Mouse (Mus musculus): Measurements from ENCODE around the gene Jph2.
"Not testable (repeated sequence)": the region's sequence is repeated elsewhere in the genome, so short reads cannot be mapped to it uniquely, and the experiment has no call there.

Gene Jph2

GRCm38 (mm10) chr2:163411344-163411743 lies 13.6 kb upstream of the Jph2 start:
- not testable (repeated sequence) for DNase-seq (ENCODE audit: low spot score in 2 of 2)

- no peak for DNase-seq (ENCODE audit: low spot score in 2 of 2)
These were observed 12.4 kb upstream of the Jph2 start for GRCm38 (mm10) chr2:163410211-163410610.

GRCm38 (mm10) chr2:163404037-163404815 lies 6.4 kb upstream of the Jph2 start:
- DNase-seq (ENCODE audit: low spot score in 2 of 2): no peak

GRCm38 (mm10) chr2:163401221-163401620 lies 3.4 kb upstream of the Jph2 start:
- DNase-seq (ENCODE audit: low spot score in 2 of 2): peak; percentile 57 to 75

- no peak for DNase-seq (ENCODE audit: low spot score in 2 of 2)
These were observed 1.4 kb upstream of the Jph2 start for GRCm38 (mm10) chr2:163399222-163399621.

GRCm38 (mm10) chr2:163398770-163399169 lies 977 bp upstream of the Jph2 start:
- no peak for DNase-seq (ENCODE audit: low spot score in 2 of 2)

- no peak for DNase-seq (ENCODE audit: low spot score in 2 of 2)
These were observed 722 bp downstream of the Jph2 start for GRCm38 (mm10) chr2:163397071-163397470.

GRCm38 (mm10) chr2:163394977-163395376 lies 2.8 kb downstream of the Jph2 start:
- DNase-seq (ENCODE audit: low spot score in 2 of 2): no peak

GRCm38 (mm10) chr2:163393976-163394375 lies 3.8 kb downstream of the Jph2 start:
- no peak for DNase-seq (ENCODE audit: low spot score in 2 of 2)

GRCm38 (mm10) chr2:163393241-163393640 lies 4.6 kb downstream of the Jph2 start:
- no peak for DNase-seq (ENCODE audit: low spot score in 2 of 2)

GRCm38 (mm10) chr2:163392436-163392835 lies 5.4 kb downstream of the Jph2 start:
- DNase-seq (ENCODE audit: low spot score in 2 of 2): peak in 1 of 2 experiments; percentile 51

GRCm38 (mm10) chr2:163386423-163387190 lies 11.2 kb downstream of the Jph2 start:
- DNase-seq (ENCODE audit: low spot score in 2 of 2): peak in 1 of 2 experiments; percentile 42

- no peak for DNase-seq (ENCODE audit: low spot score in 2 of 2)
These were observed 12.7 kb downstream of the Jph2 start for GRCm38 (mm10) chr2:163385126-163385525.

- no peak for DNase-seq (ENCODE audit: low spot score in 2 of 2)
These were observed 16.5 kb downstream of the Jph2 start for GRCm38 (mm10) chr2:163381246-163381645.

GRCm38 (mm10) chr2:163379366-163379765 lies 18.4 kb downstream of the Jph2 start:
- DNase-seq (ENCODE audit: low spot score in 2 of 2): no peak

- no peak for DNase-seq (ENCODE audit: low spot score in 2 of 2)
These were observed 21.7 kb downstream of the Jph2 start for GRCm38 (mm10) chr2:163376082-163376481.

- no peak for DNase-seq (ENCODE audit: low spot score in 2 of 2)
These were observed 22.3 kb downstream of the Jph2 start for GRCm38 (mm10) chr2:163375468-163375867.

- no peak for DNase-seq (ENCODE audit: low spot score in 2 of 2)
These were observed 25.2 kb downstream of the Jph2 start for GRCm38 (mm10) chr2:163372627-163373026.

GRCm38 (mm10) chr2:163370175-163370574 lies 27.6 kb downstream of the Jph2 start:
- peak in 1 of 2 experiments; percentile 47 for DNase-seq (ENCODE audit: low spot score in 2 of 2)

GRCm38 (mm10) chr2:163364785-163365541 lies 32.8 kb downstream of the Jph2 start:
- DNase-seq (ENCODE audit: low spot score in 2 of 2): no peak

GRCm38 (mm10) chr2:163362940-163363921 lies 34.6 kb downstream of the Jph2 start:
- no peak for DNase-seq (ENCODE audit: low spot score in 2 of 2)
